Mouse (Mus musculus) small intestine, adult 2 months (tissue): ENCODE results near the gene Nrp2. TPM values are rescaled to one million over a fixed set of nuclear protein-coding genes. Genes with fewer than 3 reads are reported as not detected.

Source experiments
- H3K27ac ChIP-seq: fragments of 200-500 bp; 2 replicates; pipeline ENCODE4 v1.5.1; 2012; ENCODE audit warnings: low read depth, low read length, control low read depth, inconsistent platforms; ENCODE audit not compliant: insufficient read depth
- H3K27me3 ChIP-seq: fragments of 200-500 bp; 2 replicates; pipeline ENCODE4 v1.6.1; 2012; ENCODE audit warnings: mild to moderate bottlenecking, moderate library complexity, low read length, inconsistent platforms; ENCODE audit not compliant: control insufficient read depth, insufficient read depth
- H3K36me3 ChIP-seq: fragments of 200-500 bp; 2 replicates; pipeline ENCODE4 v1.6.1; 2012; ENCODE audit warnings: mild to moderate bottlenecking, low read length, control low read depth, inconsistent platforms; ENCODE audit not compliant: control insufficient read depth, insufficient read depth
- H3K4me1 ChIP-seq: fragments of 200-500 bp; 2 replicates; pipeline ENCODE4 v1.6.1; 2012; ENCODE audit warnings: low read length, inconsistent platforms, mixed read lengths; ENCODE audit not compliant: control insufficient read depth, insufficient read depth, insufficient read length
- H3K4me3 ChIP-seq: fragments of 200-500 bp; 2 replicates; pipeline ENCODE4 v1.5.1; 2012; ENCODE audit warnings: low read depth, mild to moderate bottlenecking, control low read depth, inconsistent platforms, low read length, moderate library complexity
- CTCF ChIP-seq: fragments of 200-500 bp; IDR thresholded peaks from 2 replicates; pipeline ENCODE4 v1.5.1; 2012; ENCODE audit warnings: low read depth, mild to moderate bottlenecking, control low read depth, inconsistent platforms, low read length, moderate library complexity, mixed read lengths; ENCODE audit not compliant: insufficient replicate concordance, insufficient read length; ENCODE audit errors: extremely low read depth
- POLR2A ChIP-seq: fragments of 200-500 bp; IDR thresholded peaks from 2 replicates; pipeline ENCODE4 v1.6.1; 2012; ENCODE audit warnings: low read depth, mild to moderate bottlenecking, control low read depth, inconsistent platforms, low read length, moderate library complexity
- WGBS: fragments of 180-500 bp; shearing (Covaris S2); methylation state at CpG from one replicate; pipeline ENCODE4 v1.1.7; 2018; 5-methylcytosine and 5-hydroxymethylcytosine counted together
- polyA plus RNA-seq: library from polyadenylated mRNA; depleted of rRNA; stranded (reverse); fragments of >200 nt; gene quantifications from 2 replicates; pipeline ENCODE4 v1.2.3, GENCODE M21; 2012

Nrp2 gene
- polyA plus RNA-seq, 1 experiment, result 6.6 TPM

GRCm38 (mm10) chr1:62823549-62824195 lies 120.6 kb downstream of the Nrp2 start:
- Histone ChIP-seq H3K36me3 (no peaks in the 10 kb centered on the region), H3K27me3 (no peaks in the 10 kb centered on the region), H3K27ac (no peak overlapping the region), H3K4me3 (no peak overlapping the region), H3K4me1 (no peaks in the 10 kb centered on the region)
- WGBS, result 49% methylated on average over 6 of the region's 6 CpGs
- TF ChIP-seq POLR2A, result no peak
- no peak for TF ChIP-seq CTCF

GRCm38 (mm10) chr1:62825822-62826765 lies 123.0 kb downstream of the Nrp2 start:
- 84% methylated on average over 17 of the region's 17 CpGs for WGBS
- TF ChIP-seq CTCF, result no peak
- no peak for TF ChIP-seq POLR2A

DNA sequence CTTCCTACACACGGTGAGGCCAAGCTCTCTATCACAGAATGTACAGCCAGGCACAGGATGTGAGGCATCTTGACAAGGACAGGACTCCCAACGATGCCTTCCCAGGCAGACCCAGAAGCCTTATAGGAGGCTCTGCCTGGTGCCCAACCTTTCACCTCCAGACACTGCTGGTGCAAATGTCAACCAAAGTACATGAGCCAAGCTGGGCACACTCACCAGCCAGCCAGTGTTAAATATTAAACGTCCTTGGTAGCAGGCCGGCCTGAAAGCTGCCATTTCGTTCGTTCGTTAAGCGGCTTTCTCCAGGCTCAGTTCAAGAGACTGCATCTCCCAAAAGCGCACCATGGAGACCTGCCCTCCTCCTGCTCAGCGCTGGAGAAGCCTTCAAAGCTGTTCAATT lies 124.2 kb downstream of the Nrp2 start:
- WGBS, result 46% methylated on average over 10 of the region's 10 CpGs
- no peaks in the 10 kb centered on the region for H3K36me3 ChIP-seq
- no peak overlapping the region for H3K27ac ChIP-seq
- H3K4me1 ChIP-seq, result no peaks in the 10 kb centered on the region
- H3K4me3 ChIP-seq, result no peak overlapping the region
- H3K27me3 ChIP-seq, result no peaks in the 10 kb centered on the region
- no peak for TF ChIP-seq POLR2A
- no peak for TF ChIP-seq CTCF

More at GRCm38 (mm10) chr1:62825822-62826765, 123.0 kb downstream of the Nrp2 start:
- no peak overlapping the region for H3K27ac ChIP-seq
- no peaks in the 10 kb centered on the region for H3K27me3 ChIP-seq
- H3K4me1 ChIP-seq, result no peaks in the 10 kb centered on the region
- H3K4me3 ChIP-seq, result no peak overlapping the region
- no peaks in the 10 kb centered on the region for H3K36me3 ChIP-seq

GRCm38 (mm10) chr1:62828156-62828555 lies 125.1 kb downstream of the Nrp2 start:
- no peaks in the 10 kb centered on the region for H3K27me3 ChIP-seq
- H3K4me3 ChIP-seq, result no peak overlapping the region
- no peaks in the 10 kb centered on the region for H3K36me3 ChIP-seq
- H3K4me1 ChIP-seq, result no peaks in the 10 kb centered on the region
- whole genome bisulfite sequencing, result 31% methylated on average over 4 of the region's 4 CpGs
- no peak overlapping the region for H3K27ac ChIP-seq
- TF ChIP-seq POLR2A, result no peak
- TF ChIP-seq CTCF, result no peak

DNA sequence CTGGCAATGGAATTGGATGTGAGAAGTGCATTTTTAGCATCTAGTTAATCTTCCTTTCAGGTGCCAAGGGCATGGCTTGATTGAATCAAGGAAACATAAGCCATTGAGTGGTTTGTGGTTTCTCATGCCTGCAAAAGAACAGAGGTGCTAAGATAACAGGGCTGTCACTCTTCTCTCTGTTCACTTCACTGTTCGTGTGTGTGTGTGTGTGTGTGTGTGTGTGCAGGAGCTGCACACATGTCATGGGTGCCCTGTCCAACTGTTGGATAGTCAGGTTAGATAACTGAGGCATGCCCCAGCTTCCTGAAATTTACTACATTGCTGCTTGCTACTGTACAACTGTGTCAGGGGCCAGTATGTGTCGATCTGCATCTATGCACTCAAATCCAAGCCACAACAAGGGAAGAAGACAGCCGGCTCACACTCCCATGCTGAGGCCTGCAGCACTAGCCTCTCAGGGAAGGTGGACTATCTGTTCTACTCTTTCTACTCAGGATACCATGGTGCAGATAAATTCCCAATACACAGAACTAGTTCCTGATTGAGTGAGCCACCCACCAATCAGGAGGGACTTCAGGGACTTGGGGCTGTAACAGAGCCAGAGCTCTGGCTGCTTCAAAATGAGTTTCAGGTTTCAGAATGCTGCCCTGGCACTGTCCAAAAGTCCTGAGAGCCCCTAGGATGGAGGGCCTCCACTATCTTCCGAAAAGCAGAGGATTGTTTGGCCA lies 126.8 kb downstream of the Nrp2 start:
- no peaks in the 10 kb centered on the region for H3K36me3 ChIP-seq
- no peaks in the 10 kb centered on the region for H3K27me3 ChIP-seq
- H3K27ac ChIP-seq, result no peak overlapping the region
- TF ChIP-seq POLR2A (no peak), CTCF (no peak)
- no peak overlapping the region for H3K4me3 ChIP-seq
- no peaks in the 10 kb centered on the region for H3K4me1 ChIP-seq
- 72% methylated on average over 4 of the region's 4 CpGs for WGBS

- Histone ChIP-seq H3K4me3 (no peak overlapping the region), H3K36me3 (no peaks in the 10 kb centered on the region), H3K27ac (no peak overlapping the region), H3K27me3 (no peaks in the 10 kb centered on the region), H3K4me1 (no peaks in the 10 kb centered on the region)
- TF ChIP-seq CTCF (no peak), POLR2A (no peak)
- 80% methylated on average over 7 of the region's 7 CpGs for WGBS
These were observed 127.3 kb downstream of the Nrp2 start for GRCm38 (mm10) chr1:62830418-62830769.

DNA sequence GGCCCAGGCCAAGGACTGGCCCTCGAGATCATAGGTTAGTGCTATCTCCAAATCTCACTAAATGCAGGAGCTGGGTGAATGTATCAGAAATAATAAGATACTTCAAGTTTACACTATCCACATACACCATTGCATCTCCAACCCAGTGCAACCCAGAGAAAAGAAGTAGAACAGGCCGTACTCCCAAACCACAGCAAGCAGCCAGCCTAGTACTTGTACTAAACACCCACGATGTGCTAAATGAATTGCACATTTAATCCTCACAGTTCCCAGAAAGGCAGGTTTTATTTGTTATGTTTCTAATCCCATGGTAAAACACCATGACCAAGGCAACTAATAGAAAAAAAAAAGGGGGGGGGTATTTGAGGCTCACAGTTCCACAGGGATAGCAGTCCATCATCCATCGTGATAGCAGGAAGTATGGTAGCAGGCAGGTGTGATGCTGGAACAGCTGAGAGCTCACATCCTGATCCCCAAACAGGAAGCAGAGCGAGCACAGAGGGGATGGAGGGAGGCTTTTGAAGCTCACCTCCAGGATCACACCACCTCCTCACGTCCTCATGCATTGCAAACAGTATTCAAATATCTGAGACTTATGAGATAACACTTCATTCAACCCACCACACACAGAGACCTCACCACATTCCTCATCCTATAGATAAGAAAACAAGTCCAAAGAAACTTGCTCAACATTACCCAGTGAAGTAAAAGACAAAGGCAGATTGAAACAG lies 128.8 kb downstream of the Nrp2 start:
- Histone ChIP-seq H3K36me3 (no peaks in the 10 kb centered on the region), H3K4me1 (no peaks in the 10 kb centered on the region), H3K27ac (no peak overlapping the region), H3K27me3 (no peaks in the 10 kb centered on the region), H3K4me3 (no peak overlapping the region)
- TF ChIP-seq CTCF, result no peak
- TF ChIP-seq POLR2A, result no peak
- WGBS, result 71% methylated on average over 6 of the region's 6 CpGs
